Mouse (Mus musculus): ENCODE measurements around the gene Gad1. TPM values are rescaled to one million over a fixed set of nuclear protein-coding genes. Genes with fewer than 3 reads are reported as not detected.

The Gad1 gene
- polyA plus RNA-seq (2012; rRNA removed): 0.26 and 0.30 TPM in 2 replicates

GRCm38 (mm10) chr2:70552772-70553171 is at the start of gene Gad1:
Gad1 (plus strand) TSS chr2:70553072.

GRCm38 (mm10) chr2:70508496-70508895 is 44.4 kb upstream of the Gad1 start, which contains the start of gene Erich2:
Erich2 (plus strand) TSS chr2:70508819.

Other genes starting within 250 kb of the Gad1 start
- gene Sp5, start 78.1 kb upstream of the Gad1 start, polyA plus RNA-seq (2012; rRNA removed): 0.21 and 0.74 TPM in 2 replicates
- 0.13 and 0.16 TPM in 2 replicates for gene Erich2, start 44.3 kb upstream of the Gad1 start, polyA plus RNA-seq (2012; rRNA removed)
- 120 and 121 TPM in 2 replicates for gene Gorasp2, start 108.5 kb downstream of the Gad1 start, polyA plus RNA-seq (2012; rRNA removed)
- gene Gm26558, start 109.0 kb downstream of the Gad1 start, polyA plus RNA-seq (2012; rRNA removed): 0.46 and 1.0 TPM in 2 replicates